Mouse (Mus musculus) right cerebral cortex, adult 2 months (tissue): ENCODE results near the gene Bptf.
A peak's percentile ranks its signal among the peaks of the same experiment; 100 is the strongest.
"Not testable (repeated sequence)": the region's sequence is repeated elsewhere in the genome, so short reads cannot be mapped to it uniquely, and the experiment has no call there.

ENCODE experiments used
- DNase-seq, 2 experiments: peaks; one replicate each; pipeline ENCODE4 v3.0.0; 2021 to 2022; ENCODE audit warnings: low spot score in 2 of 2

The Bptf gene

GRCm38 (mm10) chr11:107117789-107118188 lies 14.1 kb downstream of the Bptf start:
- peak in 1 of 2 experiments; percentile 21 for DNase-seq

DNA sequence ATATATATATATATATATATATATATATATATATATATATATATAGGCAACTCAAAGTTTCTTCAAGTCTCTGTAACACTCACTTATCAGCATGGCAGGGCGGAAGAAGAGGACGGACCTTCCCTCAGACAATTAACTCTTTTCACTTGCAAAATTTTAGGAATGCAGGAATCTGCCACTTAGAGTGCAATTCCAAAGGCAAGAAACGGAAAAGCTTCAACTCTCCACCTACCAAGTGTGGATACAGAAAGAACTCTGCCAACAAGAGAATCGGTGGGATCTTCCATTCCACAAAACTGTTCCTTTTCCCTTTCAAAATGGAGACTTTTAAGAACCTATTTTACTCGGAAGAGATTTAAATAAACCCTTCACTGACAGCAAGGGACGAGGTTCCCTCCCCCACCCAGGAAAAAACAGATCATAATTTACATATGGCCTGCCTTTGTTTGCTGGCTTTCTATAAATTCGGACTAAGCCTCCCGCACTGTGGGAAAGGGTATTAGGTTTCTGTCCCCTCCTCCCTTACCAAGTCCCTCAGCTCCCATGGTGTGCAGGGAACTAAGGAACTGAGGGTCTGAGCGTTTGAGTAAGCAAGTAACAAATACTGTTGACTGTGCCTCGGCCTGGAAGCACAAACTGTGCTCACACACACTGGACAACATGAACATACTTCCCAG lies 17.9 kb downstream of the Bptf start:
- no peak for DNase-seq

- DNase-seq = no peak
Observed at GRCm38 (mm10) chr11:107113112-107113511, 18.8 kb downstream of the Bptf start.

- no peak for DNase-seq
Observed at GRCm38 (mm10) chr11:107109669-107110068, 22.3 kb downstream of the Bptf start.

GRCm38 (mm10) chr11:107108892-107109291 lies 23.0 kb downstream of the Bptf start:
- no peak for DNase-seq

- DNase-seq = no peak
Observed at GRCm38 (mm10) chr11:107107725-107108078, 24.2 kb downstream of the Bptf start.

GRCm38 (mm10) chr11:107106978-107107724 lies 24.8 kb downstream of the Bptf start:
- no peak for DNase-seq

- no peak for DNase-seq
Observed at GRCm38 (mm10) chr11:107106461-107106860, 25.5 kb downstream of the Bptf start.

GRCm38 (mm10) chr11:107105227-107105626 lies 26.7 kb downstream of the Bptf start:
- DNase-seq = peak; percentile 71

DNA sequence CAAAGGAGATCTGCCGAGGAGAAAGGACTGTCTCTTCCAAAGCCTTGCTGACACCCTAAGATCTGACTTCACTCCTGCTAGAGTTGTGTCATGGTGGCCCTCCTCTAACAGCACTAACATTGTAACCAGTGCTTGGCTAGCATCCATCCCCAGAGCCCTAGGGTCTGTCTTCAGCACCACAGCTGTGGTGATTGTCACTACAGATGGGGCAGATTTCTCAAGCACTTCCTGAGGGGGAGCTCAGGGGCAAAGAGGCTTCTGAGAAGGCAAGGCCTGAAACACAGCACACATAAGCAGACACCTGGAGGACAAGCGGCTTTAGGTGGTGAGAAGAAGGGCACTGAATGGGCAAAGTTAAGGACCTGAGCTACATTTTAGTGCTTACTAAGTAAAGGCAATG lies 28.2 kb downstream of the Bptf start:
- no peak for DNase-seq

DNA sequence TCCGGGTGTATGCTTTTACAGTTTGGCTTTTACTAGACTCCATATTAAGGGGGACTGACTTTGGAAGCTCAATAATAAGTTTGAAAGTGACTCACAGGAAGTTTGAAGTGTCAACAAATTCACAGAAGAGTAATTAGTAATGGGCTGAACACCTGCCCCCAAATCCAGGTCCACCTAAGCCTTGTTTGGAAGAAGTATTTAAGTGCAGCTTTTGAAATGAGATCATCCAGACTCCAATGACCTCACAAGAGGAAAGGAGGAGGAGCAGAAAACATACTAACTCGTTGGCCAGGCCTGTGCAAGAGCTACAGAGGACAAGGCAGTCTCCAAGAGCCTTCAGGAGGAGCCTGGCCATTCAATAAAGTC lies 28.7 kb downstream of the Bptf start:
- DNase-seq = no peak

DNA sequence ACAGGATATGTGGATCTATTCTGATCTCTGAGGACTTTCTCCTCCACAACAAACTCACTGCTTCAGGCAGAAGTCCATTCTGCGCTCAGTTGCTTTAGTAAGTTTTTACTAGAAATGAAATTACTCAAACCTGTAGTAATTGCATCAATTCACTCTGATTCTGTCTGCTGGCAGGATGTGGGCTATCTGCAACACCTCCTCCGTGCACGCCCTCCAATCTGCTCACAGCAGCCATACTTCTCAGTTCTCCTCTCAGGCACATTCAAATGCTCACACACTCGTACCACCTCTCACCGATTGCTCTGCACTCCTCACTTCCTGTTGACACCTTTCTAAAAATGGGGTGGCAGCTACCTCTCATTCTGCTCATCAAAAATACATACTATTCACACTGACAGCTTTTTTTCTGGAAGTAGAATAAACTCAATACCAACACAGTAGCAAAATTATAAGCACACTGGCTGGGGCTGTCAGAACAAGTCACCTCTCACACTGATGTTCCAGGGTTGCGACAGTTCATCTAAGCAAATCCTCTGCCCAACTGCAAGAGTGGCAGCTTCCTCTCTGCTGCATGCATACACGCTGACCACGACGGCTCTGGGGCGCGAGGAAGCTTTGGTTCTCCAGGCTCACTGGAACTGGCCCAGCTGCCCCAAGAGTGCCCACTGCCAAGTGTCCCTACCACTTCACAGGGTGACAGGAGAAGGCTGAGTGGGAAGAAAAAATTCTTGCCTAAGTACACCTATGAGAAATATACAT lies 29.3 kb downstream of the Bptf start:
- DNase-seq = peak; percentile 63 to 70

DNA sequence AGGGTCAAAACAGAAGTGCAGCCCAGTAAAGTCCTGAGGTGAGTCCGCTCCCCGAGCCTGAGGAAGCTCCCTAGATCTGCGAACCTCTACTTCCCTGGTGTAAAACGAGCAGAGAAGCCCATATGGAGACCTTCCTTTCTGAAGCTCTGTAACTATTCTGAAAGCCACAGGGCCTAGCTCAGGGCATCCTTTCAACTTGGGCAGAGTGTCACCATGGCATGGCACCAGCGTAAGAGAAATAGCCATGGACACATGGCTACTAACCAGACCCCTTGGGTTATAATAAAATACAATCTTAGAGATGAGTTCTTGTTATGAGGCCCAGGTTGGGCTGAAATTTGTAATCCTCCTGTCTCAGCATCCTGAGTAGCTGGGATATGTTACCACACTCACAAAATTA lies 35.0 kb downstream of the Bptf start:
- DNase-seq = no peak

DNA sequence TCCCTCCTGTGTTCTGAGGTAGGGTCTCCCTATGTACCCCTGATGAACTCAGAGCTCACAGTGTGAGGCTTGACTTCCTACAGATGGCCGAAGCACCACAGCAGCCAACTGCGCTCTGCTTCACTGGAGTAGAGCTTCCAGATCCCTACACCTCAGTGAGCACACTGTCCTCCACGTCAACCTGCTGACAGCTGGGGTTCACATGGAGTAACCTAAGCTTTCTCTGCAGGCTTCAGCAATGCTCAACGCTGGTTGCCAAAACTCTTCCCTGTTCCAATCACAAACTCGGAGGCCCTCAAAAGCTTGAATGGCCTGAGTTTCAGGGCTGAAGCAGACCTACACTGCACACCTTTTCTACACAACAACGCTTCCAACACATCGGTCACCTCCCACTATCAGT lies 38.1 kb downstream of the Bptf start:
- no peak for DNase-seq

GRCm38 (mm10) chr11:107092637-107093036 lies 39.3 kb downstream of the Bptf start:
- DNase-seq = no peak

DNA sequence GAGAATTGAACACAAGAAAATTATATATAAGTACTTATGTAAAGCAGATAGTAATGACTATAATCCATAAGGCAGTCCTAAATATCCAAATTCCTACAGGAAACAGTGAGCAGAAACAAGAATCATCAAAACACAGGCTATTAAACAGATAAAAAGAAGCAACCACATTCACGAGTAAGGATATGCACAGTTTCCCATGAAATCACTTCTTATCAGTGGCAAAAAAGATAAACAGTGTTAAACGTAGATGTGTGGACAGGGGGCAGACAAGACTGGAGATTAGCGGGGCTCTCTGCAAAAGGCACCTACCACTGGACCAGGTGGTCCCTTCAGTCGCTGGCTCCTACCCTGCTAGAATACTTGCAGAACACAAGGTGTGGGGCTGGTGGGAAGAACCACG lies 46.1 kb downstream of the Bptf start:
- no peak for DNase-seq

DNA sequence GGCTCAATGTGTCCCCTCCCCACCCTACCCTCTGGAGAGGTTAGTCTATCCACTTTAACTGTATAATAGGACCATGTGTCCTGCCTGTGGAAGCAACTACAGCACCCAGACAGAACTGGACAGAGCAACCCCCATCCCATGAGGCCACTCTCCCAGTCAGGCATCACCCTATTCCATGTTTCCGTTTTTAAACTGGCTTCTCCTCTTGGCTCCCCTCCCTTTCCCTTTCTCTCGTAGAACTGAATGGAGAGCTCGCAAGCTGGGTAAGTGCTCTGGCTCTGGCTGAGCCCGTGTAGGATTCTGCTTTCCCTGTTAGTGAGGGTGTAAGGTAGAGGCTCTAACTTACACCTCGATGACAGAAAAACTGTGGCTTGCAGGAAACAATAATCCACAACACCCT lies 48.4 kb downstream of the Bptf start:
- no peak for DNase-seq

GRCm38 (mm10) chr11:107065216-107065785 lies 66.6 kb downstream of the Bptf start:
- peak in 1 of 2 experiments; percentile 18 for DNase-seq

DNA sequence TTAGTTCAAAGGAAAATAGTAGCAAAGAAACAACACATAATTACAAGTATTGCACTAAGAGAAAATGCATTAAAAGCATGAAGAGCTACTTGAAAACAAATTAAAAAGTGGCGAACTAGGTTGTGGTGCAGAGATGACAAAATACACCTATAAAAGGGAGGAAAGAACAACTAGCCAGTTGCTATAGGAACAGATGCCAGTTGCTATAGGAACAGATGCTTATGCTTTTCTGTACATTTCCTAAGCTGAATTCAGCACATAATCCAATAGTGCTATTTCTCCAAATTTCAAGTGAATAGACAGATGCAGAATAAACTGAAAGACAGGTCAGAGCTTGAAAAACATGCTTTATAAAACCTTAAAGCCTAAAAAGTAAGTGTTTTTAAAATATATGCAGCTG lies 67.3 kb downstream of the Bptf start:
- no peak for DNase-seq

- no peak for DNase-seq
Observed at GRCm38 (mm10) chr11:107063067-107063466, 68.9 kb downstream of the Bptf start.

GRCm38 (mm10) chr11:107060941-107061340 lies 71.0 kb downstream of the Bptf start:
- no peak for DNase-seq

DNA sequence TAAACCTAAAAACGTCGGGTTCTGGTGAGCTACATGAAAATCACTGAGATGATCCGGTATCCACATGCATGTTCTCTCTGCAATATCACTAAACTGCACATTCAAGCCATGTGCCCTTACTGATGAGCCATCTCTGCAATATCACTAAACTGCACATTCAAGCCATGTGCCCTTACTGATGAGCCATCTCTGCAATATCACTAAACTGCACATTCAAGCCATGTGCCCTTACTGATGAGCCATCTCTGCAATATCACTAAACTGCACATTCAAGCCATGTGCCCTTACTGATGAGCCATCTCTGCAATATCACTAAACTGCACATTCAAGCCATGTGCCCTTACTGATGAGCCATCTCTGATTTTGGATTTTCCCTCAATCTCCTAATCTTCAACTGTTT lies 72.3 kb downstream of the Bptf start:
- not testable (repeated sequence) for DNase-seq
